Mouse (Mus musculus): ENCODE data around the gene Rdh16f1. TPM values are rescaled to one million over a fixed set of nuclear protein-coding genes. Genes with fewer than 3 reads are reported as not detected.
"Not testable (repeated sequence)": the region's sequence is repeated elsewhere in the genome, so short reads cannot be mapped to it uniquely, and the experiment has no call there.

The Rdh16f1 gene
- polyA plus RNA-seq, 1 experiment from 2014 or later: not detected

DNA sequence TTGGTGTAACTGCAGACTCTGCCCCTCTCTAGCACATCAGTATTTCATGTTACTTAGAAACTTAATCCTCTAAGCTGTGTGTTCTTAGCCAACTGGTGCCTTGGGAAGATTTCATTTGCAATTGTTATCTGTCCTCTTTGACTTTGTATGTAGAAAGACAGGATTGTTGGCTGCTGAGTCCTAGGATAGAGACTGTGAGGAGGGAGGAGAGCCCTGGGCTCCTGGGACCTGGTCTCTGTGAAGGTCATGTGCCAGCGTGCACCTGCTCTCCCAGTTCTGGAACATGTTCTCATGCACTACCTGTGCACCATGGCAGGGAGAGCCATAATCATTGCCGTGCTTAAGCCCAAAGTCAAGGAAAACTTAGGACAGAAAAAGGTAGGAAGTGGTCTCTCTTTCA is 42.0 kb downstream of the Rdh16f1 start:
- H3K27ac ChIP-seq (replicated peaks): no peak overlapping the region
- no peaks in the 10 kb centered on the region for H3K27me3 ChIP-seq (replicated peaks)
- no peak for ATAC-seq (ENCODE audit: low FRiP score)
- no peaks in the 10 kb centered on the region for H3K36me3 ChIP-seq
- no peak overlapping the region for H3K4me3 ChIP-seq (replicated peaks)
- H3K9ac ChIP-seq (replicated peaks): no peak overlapping the region
- WGBS: 86% methylated on average over 2 of the region's 2 CpGs
- H3K4me1 ChIP-seq: no peaks in the 10 kb centered on the region
- no peak overlapping the region for H3K4me2 ChIP-seq
- no peaks in the 10 kb centered on the region for H3K9me3 ChIP-seq (replicated peaks)

DNA sequence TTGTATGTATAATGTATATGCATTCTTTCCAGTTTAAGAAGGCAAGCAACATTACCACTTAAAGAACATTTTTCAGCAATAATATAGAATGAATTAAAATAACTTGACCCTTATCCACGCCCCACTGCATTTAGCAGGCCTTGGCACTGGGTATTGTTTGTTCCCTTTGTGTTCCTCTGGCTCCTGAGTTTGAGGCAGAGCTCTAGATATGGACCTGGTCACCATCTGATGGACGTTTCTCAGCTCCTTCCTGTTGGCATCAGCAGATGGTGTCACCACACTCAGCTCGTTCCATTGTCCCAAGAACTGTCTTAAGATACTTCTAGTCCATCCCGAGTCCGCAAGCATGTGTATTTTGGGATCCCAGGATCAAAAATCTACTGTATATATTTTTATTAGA is 42.6 kb downstream of the Rdh16f1 start:
- no peaks in the 10 kb centered on the region for H3K4me1 ChIP-seq
- ATAC-seq (ENCODE audit: low FRiP score): no peak
- no peaks in the 10 kb centered on the region for H3K36me3 ChIP-seq
- H3K4me2 ChIP-seq: no peak overlapping the region
- H3K9ac ChIP-seq (replicated peaks): no peak overlapping the region
- H3K9me3 ChIP-seq (replicated peaks): no peaks in the 10 kb centered on the region
- no peak overlapping the region for H3K27ac ChIP-seq (replicated peaks)
- 79% methylated on average over 5 of the region's 5 CpGs for WGBS
- H3K27me3 ChIP-seq (replicated peaks): no peaks in the 10 kb centered on the region
- no peak overlapping the region for H3K4me3 ChIP-seq (replicated peaks)

DNA sequence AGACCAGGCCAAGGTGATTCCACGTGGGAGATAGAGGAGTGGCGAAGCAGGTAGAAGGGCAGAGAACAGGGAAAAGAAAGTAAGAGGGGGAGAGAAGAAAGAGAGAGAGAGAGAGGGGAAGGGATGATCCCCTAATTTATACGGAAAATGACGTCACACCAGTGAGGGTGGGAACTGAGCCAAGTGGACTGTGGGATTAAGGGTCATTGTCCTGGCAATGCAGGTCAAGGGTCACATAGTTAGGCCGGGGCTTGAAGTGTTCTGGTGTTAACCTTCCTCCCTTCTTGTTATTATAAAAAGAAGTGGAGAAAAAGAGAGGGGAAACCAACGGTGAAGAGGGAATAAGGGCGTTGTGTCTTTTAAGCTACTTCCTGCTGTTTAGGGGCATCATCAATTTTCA is 44.8 kb downstream of the Rdh16f1 start:
- Histone ChIP-seq H3K4me2 (no peak overlapping the region), H3K27ac (replicated peaks) (no peak overlapping the region), H3K9me3 (replicated peaks) (no peaks in the 10 kb centered on the region), H3K4me3 (replicated peaks) (no peak overlapping the region), H3K4me1 (no peaks in the 10 kb centered on the region), H3K27me3 (replicated peaks) (no peaks in the 10 kb centered on the region), H3K36me3 (no peaks in the 10 kb centered on the region), H3K9ac (replicated peaks) (no peak overlapping the region)
- no peak for ATAC-seq (ENCODE audit: low FRiP score)
- 74% methylated on average over 7 of the region's 7 CpGs for WGBS

DNA sequence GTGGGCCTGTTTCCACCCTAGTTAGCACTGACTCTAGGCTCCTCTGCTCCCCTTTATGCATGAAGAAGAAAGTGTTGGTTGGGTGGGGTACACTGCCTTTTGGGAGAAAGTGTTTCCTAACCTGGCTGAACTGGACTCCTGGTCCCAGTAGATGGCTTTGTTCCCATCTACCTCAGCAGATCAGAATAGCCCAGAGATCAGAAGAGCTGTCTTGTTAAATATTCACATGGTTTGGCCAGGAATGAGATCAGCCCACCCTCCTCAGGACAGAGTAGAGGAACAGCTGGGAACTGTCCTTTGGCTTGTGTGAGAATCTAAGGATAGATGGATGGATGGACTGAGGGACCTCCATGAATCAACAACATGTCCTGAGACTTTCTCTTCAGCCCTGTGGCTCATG is 56.3 kb downstream of the Rdh16f1 start:
- no peak for ATAC-seq (ENCODE audit: low FRiP score)
- Histone ChIP-seq H3K9ac (replicated peaks) (no peak overlapping the region), H3K9me3 (replicated peaks) (0 out of 2 replicates have a peak, but pooled peaks cover 4% of the 10 kb centered on the region), H3K4me3 (replicated peaks) (no peak overlapping the region), H3K4me1 (no peaks in the 10 kb centered on the region), H3K4me2 (no peak overlapping the region), H3K27me3 (replicated peaks) (no peaks in the 10 kb centered on the region), H3K27ac (replicated peaks) (no peak overlapping the region), H3K36me3 (no peaks in the 10 kb centered on the region)

DNA sequence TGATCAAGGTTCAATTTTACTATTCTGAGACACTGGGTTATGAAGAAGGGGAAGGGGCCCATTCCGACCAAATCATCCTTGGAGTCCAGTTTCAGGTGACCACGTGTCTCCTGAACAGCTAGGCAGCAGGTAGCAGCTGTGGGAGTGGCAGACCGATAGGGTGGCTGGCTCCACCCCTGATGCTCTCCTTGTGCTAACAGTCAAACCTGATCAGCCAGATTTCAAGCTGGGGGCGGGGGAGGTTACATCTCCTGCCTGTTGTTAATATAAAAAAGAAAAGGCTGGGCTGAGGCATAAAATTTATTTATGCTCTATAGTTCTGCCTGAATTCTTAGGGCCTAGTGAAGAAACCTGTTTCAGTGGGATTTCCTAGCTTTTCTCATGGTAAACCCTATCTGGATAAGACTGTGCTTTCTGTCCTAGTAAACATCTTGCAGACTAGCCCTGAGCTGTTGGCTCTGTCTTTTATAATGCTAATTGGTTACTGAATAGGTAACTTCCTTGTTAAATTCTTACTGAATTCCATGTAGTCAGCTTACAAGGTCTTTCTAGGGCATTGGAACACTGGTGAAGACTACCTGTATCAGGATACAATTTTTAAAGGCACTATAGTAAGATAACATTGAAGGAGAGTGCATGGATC is 57.8 kb downstream of the Rdh16f1 start:
- not testable (repeated sequence) for H3K4me3 ChIP-seq (replicated peaks); H3K36me3 ChIP-seq; H3K9me3 ChIP-seq (replicated peaks); H3K4me1 ChIP-seq; H3K9ac ChIP-seq (replicated peaks); H3K4me2 ChIP-seq; H3K27me3 ChIP-seq (replicated peaks); H3K27ac ChIP-seq (replicated peaks); ATAC-seq (ENCODE audit: low FRiP score)
- 90% methylated on average over 4 of the region's 4 CpGs for WGBS

DNA sequence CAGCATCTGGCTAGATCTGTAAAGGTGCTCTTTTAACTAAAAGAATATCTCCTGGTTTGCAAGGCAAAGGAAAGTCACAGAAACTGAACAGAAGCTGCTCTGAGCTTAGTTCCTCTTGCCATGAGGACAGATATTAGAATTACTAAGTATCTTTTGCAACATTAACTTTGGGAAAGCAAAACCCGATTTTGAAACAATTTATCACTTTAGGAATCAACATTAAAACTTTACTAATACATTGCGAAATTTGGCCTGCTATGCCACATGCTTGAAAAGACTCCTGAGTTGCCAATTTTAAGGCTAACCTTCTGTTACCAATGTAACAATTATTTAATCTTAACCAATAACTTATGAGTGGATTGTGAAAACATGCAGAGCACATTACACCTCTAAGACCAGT is 62.2 kb downstream of the Rdh16f1 start:
- H3K27ac ChIP-seq (replicated peaks); H3K4me1 ChIP-seq; H3K4me2 ChIP-seq; H3K9ac ChIP-seq (replicated peaks); H3K27me3 ChIP-seq (replicated peaks); H3K9me3 ChIP-seq (replicated peaks); H3K36me3 ChIP-seq; ATAC-seq (ENCODE audit: low FRiP score); H3K4me3 ChIP-seq (replicated peaks): not testable (repeated sequence)
- WGBS: 92% methylated on average over 2 of the region's 2 CpGs

DNA sequence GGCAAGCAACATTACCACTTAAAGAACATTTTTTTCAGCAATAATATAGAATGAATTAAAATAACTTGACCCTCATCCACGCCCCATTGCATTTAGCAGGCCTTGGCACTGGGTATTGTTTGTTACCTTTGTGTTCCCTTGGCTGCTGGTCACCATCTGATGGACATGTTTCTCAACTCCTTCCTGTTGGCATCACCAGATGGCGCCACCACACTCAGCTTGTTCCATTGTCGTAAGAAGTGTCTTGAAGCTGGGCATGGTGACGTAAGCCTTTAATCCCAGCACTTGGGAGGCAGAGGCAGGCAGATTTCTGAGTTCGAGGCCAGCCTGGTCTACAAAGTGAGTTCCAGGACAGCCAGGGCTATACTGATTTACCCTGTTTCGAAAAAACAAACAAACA is 65.8 kb downstream of the Rdh16f1 start:
- H3K4me2 ChIP-seq: no peak overlapping the region
- H3K4me3 ChIP-seq (replicated peaks): no peak overlapping the region
- 80% methylated on average over 6 of the region's 6 CpGs for WGBS
- no peaks in the 10 kb centered on the region for H3K36me3 ChIP-seq
- H3K9ac ChIP-seq (replicated peaks): no peak overlapping the region
- ATAC-seq (ENCODE audit: low FRiP score): no peak
- H3K27me3 ChIP-seq (replicated peaks): no peaks in the 10 kb centered on the region
- no peaks in the 10 kb centered on the region for H3K4me1 ChIP-seq
- no peaks in the 10 kb centered on the region; the same call in 1 of the 2 replicates for H3K9me3 ChIP-seq (replicated peaks)
- no peak overlapping the region for H3K27ac ChIP-seq (replicated peaks)

DNA sequence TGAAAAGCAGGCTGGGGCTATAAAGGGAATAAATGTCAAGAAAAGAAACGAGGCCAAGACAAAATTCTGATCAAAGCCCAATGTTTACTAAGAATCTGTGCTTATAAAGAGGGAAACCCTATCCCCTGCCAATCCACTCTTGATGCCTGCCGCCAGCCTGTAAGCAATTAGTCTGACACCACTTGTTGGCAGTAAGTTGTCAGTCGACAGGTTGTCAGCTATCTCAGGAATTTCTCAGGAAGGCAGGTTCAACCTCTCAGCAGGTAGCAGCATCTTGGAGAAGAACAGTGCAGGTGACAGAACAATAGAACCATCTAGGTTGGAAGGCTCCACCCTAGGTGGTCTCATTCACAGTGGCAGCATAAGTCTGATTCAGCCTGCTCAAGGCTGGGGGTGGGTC is 69.5 kb downstream of the Rdh16f1 start:
- Histone ChIP-seq H3K4me3 (replicated peaks) (no peak overlapping the region), H3K27ac (replicated peaks) (no peak overlapping the region), H3K27me3 (replicated peaks) (no peaks in the 10 kb centered on the region), H3K9ac (replicated peaks) (no peak overlapping the region), H3K9me3 (replicated peaks) (0 out of 2 replicates have a peak, but pooled peaks cover 2% of the 10 kb centered on the region), H3K4me2 (no peak overlapping the region), H3K4me1 (no peaks in the 10 kb centered on the region), H3K36me3 (no peaks in the 10 kb centered on the region)
- WGBS: 75% methylated on average over 3 of the region's 3 CpGs
- ATAC-seq (ENCODE audit: low FRiP score): no peak

DNA sequence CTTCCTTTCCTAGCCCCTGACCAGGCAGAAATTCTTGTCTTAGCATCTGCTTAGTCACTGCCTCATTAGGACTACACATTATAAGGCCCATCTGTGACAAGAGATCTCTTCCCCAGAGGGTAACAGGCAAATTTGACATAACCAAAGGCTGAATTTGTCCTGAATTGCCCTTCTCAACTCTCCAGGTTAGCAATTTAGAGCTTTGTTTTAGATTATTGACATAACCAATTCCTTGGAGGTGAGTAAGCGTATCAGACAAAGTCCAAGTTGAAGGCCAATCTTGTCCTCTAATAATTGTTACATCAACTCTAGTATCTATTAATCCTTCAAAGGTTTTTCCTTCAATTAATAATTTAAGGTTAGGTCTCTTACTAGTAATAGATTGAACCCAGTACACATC is 74.6 kb downstream of the Rdh16f1 start:
- H3K4me1 ChIP-seq; ATAC-seq (ENCODE audit: low FRiP score); H3K4me3 ChIP-seq (replicated peaks); H3K9me3 ChIP-seq (replicated peaks); H3K27me3 ChIP-seq (replicated peaks); H3K4me2 ChIP-seq; H3K27ac ChIP-seq (replicated peaks); H3K36me3 ChIP-seq; H3K9ac ChIP-seq (replicated peaks): not testable (repeated sequence)
- 94% methylated on average over 1 of the region's 1 CpGs for WGBS

DNA sequence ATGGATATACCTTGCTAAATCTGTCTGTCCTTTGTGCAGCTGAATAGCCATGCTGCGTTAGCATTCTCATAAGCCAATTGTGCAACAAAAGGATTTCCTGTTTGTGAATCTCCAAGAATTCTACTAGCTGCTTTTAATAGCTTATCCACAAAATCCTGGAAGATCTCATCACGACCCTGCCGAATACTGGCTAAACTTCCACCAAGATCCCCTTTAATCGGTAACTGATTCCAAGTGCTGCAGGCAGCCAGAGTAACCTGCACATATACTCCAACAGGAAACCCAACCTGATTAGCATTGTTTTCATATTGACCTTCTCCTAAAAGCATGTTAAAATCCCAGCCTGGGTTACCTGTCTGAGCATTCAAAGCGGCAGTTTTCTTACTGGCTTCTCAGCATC is 75.7 kb downstream of the Rdh16f1 start:
- Histone ChIP-seq H3K4me2 (no peak overlapping the region), H3K27ac (replicated peaks) (no peak overlapping the region), H3K9ac (replicated peaks) (no peak overlapping the region), H3K4me3 (replicated peaks) (no peak overlapping the region), H3K36me3 (no peaks in the 10 kb centered on the region), H3K9me3 (replicated peaks) (peaks cover 2% of the 10 kb centered on the region; the same call in 1 of the 2 replicates), H3K4me1 (no peaks in the 10 kb centered on the region), H3K27me3 (replicated peaks) (no peaks in the 10 kb centered on the region)
- ATAC-seq (ENCODE audit: low FRiP score): no peak
- WGBS: 88% methylated on average over 5 of the region's 5 CpGs

DNA sequence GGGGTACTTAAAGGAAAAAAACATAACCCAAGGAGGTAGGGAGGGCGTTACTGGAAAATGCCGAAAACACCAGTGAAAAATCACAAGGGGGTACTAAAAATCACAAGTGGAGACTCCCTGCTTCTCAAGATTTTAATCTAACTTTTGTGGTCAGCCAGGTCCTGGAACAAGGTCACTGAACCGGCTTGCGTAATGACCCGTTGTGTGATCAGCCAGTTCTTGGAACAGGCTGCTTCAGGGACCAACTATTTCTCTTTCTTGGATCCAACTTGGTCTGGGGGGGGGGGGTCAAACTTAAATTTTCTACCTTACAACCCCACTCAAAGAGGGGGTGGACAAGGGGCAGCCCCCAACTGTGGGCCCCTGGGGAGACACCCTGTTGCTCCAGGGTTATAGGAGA is 78.2 kb downstream of the Rdh16f1 start:
- 94% methylated on average over 5 of the region's 5 CpGs for WGBS

DNA sequence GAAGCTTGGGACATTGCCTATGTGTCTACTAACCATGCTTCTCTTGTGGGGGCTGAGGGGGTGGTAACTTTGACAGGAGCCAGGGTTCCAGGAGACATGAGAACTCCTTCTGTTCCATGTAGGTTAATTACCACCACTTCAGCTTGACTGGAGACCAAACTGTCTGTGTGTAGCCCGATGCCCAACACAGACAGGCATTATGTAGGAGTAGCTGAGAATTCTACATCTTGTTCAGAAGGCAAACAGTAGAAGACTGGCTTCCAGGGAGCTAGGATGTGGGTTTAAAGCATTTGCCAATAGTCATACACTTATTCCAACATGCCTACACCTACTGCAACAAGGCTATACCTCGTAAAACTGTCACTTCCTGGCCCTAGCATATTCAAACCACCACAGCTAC is 79.0 kb downstream of the Rdh16f1 start:
- Histone ChIP-seq H3K4me1 (no peaks in the 10 kb centered on the region), H3K36me3 (no peaks in the 10 kb centered on the region), H3K9me3 (replicated peaks) (no peaks in the 10 kb centered on the region; the same call in 1 of the 2 replicates), H3K27ac (replicated peaks) (no peak overlapping the region), H3K4me3 (replicated peaks) (no peak overlapping the region), H3K27me3 (replicated peaks) (no peaks in the 10 kb centered on the region), H3K4me2 (no peak overlapping the region), H3K9ac (replicated peaks) (no peak overlapping the region)
- ATAC-seq (ENCODE audit: low FRiP score): no peak
- 86% methylated on average over 2 of the region's 2 CpGs for WGBS

More for the DNA sequence above, 78.2 kb downstream of the Rdh16f1 start:
- not testable (repeated sequence) for H3K36me3 ChIP-seq; H3K9ac ChIP-seq (replicated peaks); H3K4me1 ChIP-seq; H3K27me3 ChIP-seq (replicated peaks); H3K4me3 ChIP-seq (replicated peaks); ATAC-seq (ENCODE audit: low FRiP score); H3K9me3 ChIP-seq (replicated peaks); H3K4me2 ChIP-seq; H3K27ac ChIP-seq (replicated peaks)

DNA sequence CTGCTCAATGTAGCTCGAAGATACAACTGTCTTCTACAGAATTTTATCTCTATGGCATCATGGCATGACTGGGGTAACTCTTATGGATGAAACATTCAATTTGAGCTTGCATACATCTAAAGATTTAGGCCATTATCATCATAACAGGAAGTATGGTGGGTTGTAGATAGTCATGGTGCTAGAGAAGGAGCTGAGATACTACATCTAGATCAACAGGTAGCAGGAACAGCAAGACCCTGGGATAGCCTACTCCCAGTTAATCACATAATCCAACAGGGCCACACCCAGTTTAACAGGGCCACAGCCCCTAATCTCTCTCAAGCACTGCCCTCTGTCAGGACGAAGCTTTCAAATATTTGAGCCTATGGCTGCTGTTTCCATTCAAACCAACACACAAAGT is 81.2 kb downstream of the Rdh16f1 start:
- no peak overlapping the region for H3K4me2 ChIP-seq
- WGBS: 75% methylated on average over 2 of the region's 2 CpGs
- H3K9ac ChIP-seq (replicated peaks): no peak overlapping the region
- H3K4me1 ChIP-seq: no peaks in the 10 kb centered on the region
- ATAC-seq (ENCODE audit: low FRiP score): no peak
- no peaks in the 10 kb centered on the region; the same call in 1 of the 2 replicates for H3K9me3 ChIP-seq (replicated peaks)
- H3K4me3 ChIP-seq (replicated peaks): no peak overlapping the region
- H3K27ac ChIP-seq (replicated peaks): no peak overlapping the region
- H3K36me3 ChIP-seq: no peaks in the 10 kb centered on the region
- H3K27me3 ChIP-seq (replicated peaks): no peaks in the 10 kb centered on the region

Measured in neural tube, embryonic 15.5 days (tissue).